Mouse (Mus musculus): ENCODE data around the gene Col12a1. TPM values are rescaled to one million over a fixed set of nuclear protein-coding genes. Genes with fewer than 3 reads are reported as not detected.

Col12a1 gene
- polyA plus RNA-seq, 1 experiment: 15.3 TPM

DNA sequence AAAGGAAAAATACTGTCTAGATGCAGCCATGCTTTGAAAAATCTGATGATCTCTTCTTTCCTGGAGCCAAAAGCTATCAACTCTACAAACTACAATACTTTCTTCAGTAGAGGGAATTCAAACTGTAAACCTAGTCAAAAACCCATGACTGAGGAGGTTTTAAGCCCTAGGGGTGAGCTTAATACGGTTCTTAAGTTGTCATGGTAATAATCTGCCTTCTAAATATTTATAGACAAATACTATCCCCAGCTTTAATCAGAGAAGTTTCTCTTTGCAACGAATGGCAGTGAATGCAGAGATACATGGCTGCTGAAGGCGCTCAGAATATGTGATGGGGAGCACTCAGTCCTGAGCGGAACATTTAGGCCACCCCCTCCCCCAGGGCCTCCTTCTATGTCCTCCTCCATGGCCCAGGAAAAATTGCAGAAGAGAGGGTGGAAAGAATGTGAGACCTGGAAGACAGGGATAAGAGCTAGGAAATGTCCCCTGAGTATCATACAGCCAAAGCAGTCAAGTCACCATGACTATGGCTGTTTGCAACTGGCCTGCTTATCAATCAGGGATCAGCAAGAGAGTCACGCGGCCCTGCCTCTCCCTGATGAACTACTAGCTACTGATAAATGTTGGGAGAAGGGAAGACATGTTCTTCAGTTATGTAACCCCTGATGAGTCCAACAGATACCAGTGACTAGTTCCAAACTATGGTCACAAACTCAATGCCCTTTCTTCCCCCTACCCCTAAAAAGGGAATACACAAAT is 99.6 kb downstream of the Col12a1 start:
- Histone ChIP-seq H3ac (ENCODE audit: control insufficient read depth, insufficient read length, low read depth) (no peak overlapping the region), H3K4me3 (ENCODE audit: insufficient read depth, poor library complexity, severe bottlenecking) (no peak overlapping the region), H3K79me2 (ENCODE audit: control insufficient read depth, insufficient read depth) (no peaks in the 10 kb centered on the region), H3K79me3 (ENCODE audit: low read depth) (no peaks in the 10 kb centered on the region), H3K27me3 (ENCODE audit: control insufficient read depth, insufficient read depth, insufficient read length) (no peaks in the 10 kb centered on the region), H3K36me3 (ENCODE audit: control insufficient read depth, insufficient read depth) (no peaks in the 10 kb centered on the region)
- TF ChIP-seq MYOD1 (IDR thresholded peaks at IDR 0.05; ENCODE audit: control insufficient read depth, insufficient read length, low read depth) (no peak), MAX (IDR thresholded peaks at IDR 0.05) (no peak), FOSL1 (IDR thresholded peaks at IDR 0.05; ENCODE audit: insufficient read depth, low read length, poor library complexity, severe bottlenecking) (no peak), CTCF (IDR thresholded peaks at IDR 0.05; ENCODE audit: control insufficient read depth, insufficient read depth, insufficient read length) (no peak), MYOG (IDR thresholded peaks at IDR 0.05; ENCODE audit: control insufficient read depth, extremely low read depth, insufficient read length) (no peak), USF1 (IDR thresholded peaks at IDR 0.05; ENCODE audit: low read depth) (no peak), CEBPB (IDR thresholded peaks at IDR 0.05; ENCODE audit: low read depth) (no peak)

DNA sequence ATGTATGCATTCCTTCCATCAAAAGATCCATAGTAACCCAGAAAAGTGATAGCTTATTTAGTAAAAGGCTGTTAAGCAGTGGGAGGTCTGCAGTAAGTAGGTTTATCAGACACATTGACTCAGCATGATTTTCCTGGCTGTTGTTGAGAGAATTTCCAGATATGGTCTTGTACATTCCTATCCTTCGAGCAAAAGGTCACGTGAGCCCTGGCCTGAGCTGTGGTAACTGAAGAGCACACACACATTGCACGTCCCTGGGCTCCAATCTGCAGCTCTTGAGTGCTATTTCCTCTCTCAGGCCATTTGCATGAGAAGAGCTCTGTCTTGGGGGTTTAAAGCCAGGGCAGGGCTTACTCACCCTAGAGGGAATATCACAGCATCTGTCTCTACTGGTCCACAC is 101.3 kb downstream of the Col12a1 start:
- no peaks in the 10 kb centered on the region for H3K79me3 ChIP-seq (ENCODE audit: low read depth)
- no peaks in the 10 kb centered on the region for H3K79me2 ChIP-seq (ENCODE audit: control insufficient read depth, insufficient read depth)
- TF ChIP-seq CTCF (IDR thresholded peaks at IDR 0.05; ENCODE audit: control insufficient read depth, insufficient read depth, insufficient read length) (no peak), USF1 (IDR thresholded peaks at IDR 0.05; ENCODE audit: low read depth) (peak; percentile 99)
- no peaks in the 10 kb centered on the region for H3K27me3 ChIP-seq (ENCODE audit: control insufficient read depth, insufficient read depth, insufficient read length)
- H3K4me3 ChIP-seq (ENCODE audit: insufficient read depth, poor library complexity, severe bottlenecking): no peak overlapping the region
- no peaks in the 10 kb centered on the region for H3K36me3 ChIP-seq (ENCODE audit: control insufficient read depth, insufficient read depth)
- no peak overlapping the region for H3ac ChIP-seq (ENCODE audit: control insufficient read depth, insufficient read length, low read depth)

DNA sequence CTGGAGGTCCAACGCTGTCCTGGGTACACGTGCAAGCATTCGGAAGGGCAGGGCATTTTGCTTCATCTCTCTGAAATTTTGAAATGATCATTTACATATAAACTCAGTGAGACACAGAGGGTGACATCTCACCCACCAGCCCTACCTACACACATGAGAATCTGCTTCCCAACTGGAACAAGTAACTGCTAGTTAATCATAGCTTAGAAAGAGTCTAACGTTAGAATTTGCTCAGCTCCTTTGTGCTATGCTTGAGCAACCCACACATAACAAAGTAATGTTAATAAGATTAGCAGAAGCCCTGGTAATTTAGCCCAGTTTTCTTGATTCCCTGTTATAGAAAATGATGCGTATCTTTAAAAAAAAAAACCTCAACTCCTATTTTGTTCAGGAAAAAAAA is 102.6 kb downstream of the Col12a1 start:
- H3K4me3 ChIP-seq (ENCODE audit: insufficient read depth, poor library complexity, severe bottlenecking): no peak overlapping the region
- no peak overlapping the region for H3ac ChIP-seq (ENCODE audit: control insufficient read depth, insufficient read length, low read depth)
- H3K36me3 ChIP-seq (ENCODE audit: control insufficient read depth, insufficient read depth): no peaks in the 10 kb centered on the region
- no peaks in the 10 kb centered on the region for H3K27me3 ChIP-seq (ENCODE audit: control insufficient read depth, insufficient read depth, insufficient read length)
- TF ChIP-seq MAX (IDR thresholded peaks at IDR 0.05) (no peak), MYOD1 (IDR thresholded peaks at IDR 0.05; ENCODE audit: control insufficient read depth, insufficient read length, low read depth) (no peak), CTCF (IDR thresholded peaks at IDR 0.05; ENCODE audit: control insufficient read depth, insufficient read depth, insufficient read length) (no peak), FOSL1 (IDR thresholded peaks at IDR 0.05; ENCODE audit: insufficient read depth, low read length, poor library complexity, severe bottlenecking) (no peak), CEBPB (IDR thresholded peaks at IDR 0.05; ENCODE audit: low read depth) (no peak), MYOG (IDR thresholded peaks at IDR 0.05; ENCODE audit: control insufficient read depth, extremely low read depth, insufficient read length) (no peak), USF1 (IDR thresholded peaks at IDR 0.05; ENCODE audit: low read depth) (no peak)
- no peaks in the 10 kb centered on the region for H3K79me3 ChIP-seq (ENCODE audit: low read depth)
- no peaks in the 10 kb centered on the region for H3K79me2 ChIP-seq (ENCODE audit: control insufficient read depth, insufficient read depth)

DNA sequence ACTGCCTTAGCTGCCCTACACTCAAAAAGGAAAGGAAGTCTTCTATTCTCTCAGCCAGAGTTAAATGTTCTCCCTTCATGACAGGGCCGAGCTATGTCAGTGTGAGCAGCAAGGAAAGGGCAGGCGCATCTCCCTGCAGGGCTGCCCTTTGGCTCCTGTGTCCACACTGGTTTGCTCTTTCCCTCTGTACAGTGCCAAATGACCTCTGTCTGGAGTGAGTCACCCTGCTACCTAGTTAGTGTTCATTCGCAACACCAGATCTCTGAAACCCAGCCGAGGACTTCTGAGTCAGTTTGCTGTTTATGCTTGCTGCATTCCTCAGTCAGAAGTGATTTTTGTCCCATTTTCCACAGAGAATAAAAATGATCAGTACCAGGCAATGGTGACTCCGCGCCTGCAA is 108.3 kb downstream of the Col12a1 start:
- Histone ChIP-seq H3ac (ENCODE audit: control insufficient read depth, insufficient read length, low read depth) (no peak overlapping the region), H3K79me3 (ENCODE audit: low read depth) (no peaks in the 10 kb centered on the region), H3K79me2 (ENCODE audit: control insufficient read depth, insufficient read depth) (no peaks in the 10 kb centered on the region), H3K27me3 (ENCODE audit: control insufficient read depth, insufficient read depth, insufficient read length) (no peaks in the 10 kb centered on the region), H3K36me3 (ENCODE audit: control insufficient read depth, insufficient read depth) (no peaks in the 10 kb centered on the region), H3K4me3 (ENCODE audit: insufficient read depth, poor library complexity, severe bottlenecking) (no peak overlapping the region)
- TF ChIP-seq CEBPB (IDR thresholded peaks at IDR 0.05; ENCODE audit: low read depth): peak; percentile 9
- peak; percentile 19 for TF ChIP-seq FOSL1 (IDR thresholded peaks at IDR 0.05; ENCODE audit: insufficient read depth, low read length, poor library complexity, severe bottlenecking)
- no peak for TF ChIP-seq MYOG (IDR thresholded peaks at IDR 0.05; ENCODE audit: control insufficient read depth, extremely low read depth, insufficient read length)

DNA sequence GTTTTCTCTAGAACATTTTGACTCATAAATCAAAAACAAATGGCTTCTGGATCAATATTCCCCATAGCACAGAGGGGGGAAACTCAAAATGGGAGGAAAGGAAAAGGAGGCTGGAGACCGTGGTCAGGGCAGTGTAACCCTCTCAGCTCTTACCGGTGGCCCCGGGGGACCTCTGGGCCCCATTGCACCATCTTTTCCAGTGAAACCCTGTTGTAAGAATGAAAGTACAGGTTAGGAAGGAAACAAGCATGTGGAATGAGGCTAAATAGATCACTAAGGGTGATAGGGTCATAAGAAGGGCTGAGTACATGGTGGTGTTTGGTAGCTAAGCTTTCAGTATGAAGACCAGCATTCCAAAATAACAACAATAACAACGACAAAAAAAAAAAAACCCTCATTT is 109.0 kb downstream of the Col12a1 start:
- H3K79me3 ChIP-seq (ENCODE audit: low read depth): no peaks in the 10 kb centered on the region
- H3K36me3 ChIP-seq (ENCODE audit: control insufficient read depth, insufficient read depth): peaks cover 3% of the 10 kb centered on the region
- no peak overlapping the region for H3K4me3 ChIP-seq (ENCODE audit: insufficient read depth, poor library complexity, severe bottlenecking)
- TF ChIP-seq MAX (IDR thresholded peaks at IDR 0.05) (no peak), FOSL1 (IDR thresholded peaks at IDR 0.05; ENCODE audit: insufficient read depth, low read length, poor library complexity, severe bottlenecking) (no peak), CEBPB (IDR thresholded peaks at IDR 0.05; ENCODE audit: low read depth) (peak; percentile 68), MYOD1 (IDR thresholded peaks at IDR 0.05; ENCODE audit: control insufficient read depth, insufficient read length, low read depth) (no peak)
- H3K27me3 ChIP-seq (ENCODE audit: control insufficient read depth, insufficient read depth, insufficient read length): no peaks in the 10 kb centered on the region
- H3ac ChIP-seq (ENCODE audit: control insufficient read depth, insufficient read length, low read depth): no peak overlapping the region
- H3K79me2 ChIP-seq (ENCODE audit: control insufficient read depth, insufficient read depth): no peaks in the 10 kb centered on the region

DNA sequence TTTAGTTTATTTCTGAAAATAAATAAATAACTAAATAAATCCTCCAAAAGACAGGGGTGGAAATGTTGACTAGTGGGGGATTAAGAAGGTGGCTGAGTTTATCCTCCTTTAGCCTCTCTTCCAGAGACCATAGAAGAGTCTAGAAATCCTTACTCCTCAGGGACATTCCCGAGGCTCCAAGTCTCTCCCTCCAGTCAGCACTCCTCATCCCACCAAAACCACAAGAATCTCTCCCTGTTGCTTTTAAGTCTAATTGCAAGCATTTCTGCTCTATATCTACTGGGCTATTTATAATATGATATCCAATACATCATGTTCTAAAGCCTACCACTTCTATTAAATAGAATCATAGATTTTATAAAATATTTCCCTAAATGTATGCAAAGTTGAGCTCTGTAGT is 109.8 kb downstream of the Col12a1 start:
- Histone ChIP-seq H3K27me3 (ENCODE audit: control insufficient read depth, insufficient read depth, insufficient read length) (no peaks in the 10 kb centered on the region), H3K4me3 (ENCODE audit: insufficient read depth, poor library complexity, severe bottlenecking) (no peak overlapping the region), H3K36me3 (ENCODE audit: control insufficient read depth, insufficient read depth) (peaks cover 3% of the 10 kb centered on the region), H3K79me2 (ENCODE audit: control insufficient read depth, insufficient read depth) (no peaks in the 10 kb centered on the region), H3ac (ENCODE audit: control insufficient read depth, insufficient read length, low read depth) (no peak overlapping the region), H3K79me3 (ENCODE audit: low read depth) (no peaks in the 10 kb centered on the region)
- TF ChIP-seq MYOG (IDR thresholded peaks at IDR 0.05; ENCODE audit: control insufficient read depth, extremely low read depth, insufficient read length): no peak
- TF ChIP-seq FOSL1 (IDR thresholded peaks at IDR 0.05; ENCODE audit: insufficient read depth, low read length, poor library complexity, severe bottlenecking): no peak
- TF ChIP-seq USF1 (IDR thresholded peaks at IDR 0.05; ENCODE audit: low read depth): no peak
- TF ChIP-seq CTCF (IDR thresholded peaks at IDR 0.05; ENCODE audit: control insufficient read depth, insufficient read depth, insufficient read length): no peak
- no peak for TF ChIP-seq MYOD1 (IDR thresholded peaks at IDR 0.05; ENCODE audit: control insufficient read depth, insufficient read length, low read depth)
- TF ChIP-seq MAX (IDR thresholded peaks at IDR 0.05): no peak
- no peak for TF ChIP-seq CEBPB (IDR thresholded peaks at IDR 0.05; ENCODE audit: low read depth)
